Mouse (Mus musculus) spleen, adult 2 months (tissue): ENCODE data around the gene Timm23. TPM values are rescaled to one million over a fixed set of nuclear protein-coding genes. Genes with fewer than 3 reads are reported as not detected.

Experiments used
- DNase-seq, 2 experiments: peaks; one replicate each; pipeline versions ENCODE4 v3.0.0 to v3.0.0-alpha.2; 2012 to 2021; ENCODE audit warnings: low spot score in 2 of 2, low read depth in 1 of 2
- H3K27ac ChIP-seq: fragments of 200-500 bp; 2 replicates; pipeline ENCODE4 v1.5.1; 2012; ENCODE audit warnings: low read length, inconsistent platforms; ENCODE audit not compliant: insufficient read depth
- H3K27me3 ChIP-seq: fragments of 200-500 bp; 2 replicates; pipeline ENCODE4 v1.6.1; 2012; ENCODE audit warnings: mild to moderate bottlenecking, moderate library complexity, low read length, inconsistent platforms; ENCODE audit not compliant: control insufficient read depth, insufficient read depth
- H3K36me3 ChIP-seq: fragments of 200-500 bp; 2 replicates; pipeline ENCODE4 v1.6.1; 2012; ENCODE audit warnings: mild to moderate bottlenecking, low read length, inconsistent platforms; ENCODE audit not compliant: control insufficient read depth, insufficient read depth
- H3K4me1 ChIP-seq: fragments of 200-500 bp; 2 replicates; pipeline ENCODE4 v1.6.1; 2011; ENCODE audit warnings: inconsistent platforms; ENCODE audit not compliant: control insufficient read depth, insufficient read depth, insufficient read length
- H3K4me3 ChIP-seq: fragments of 200-500 bp; 2 replicates; pipeline ENCODE4 v1.5.1; 2011; ENCODE audit warnings: mild to moderate bottlenecking, inconsistent platforms; ENCODE audit not compliant: insufficient read depth, insufficient read length; ENCODE audit errors: extremely low read depth
- CTCF ChIP-seq: fragments of 200-500 bp; IDR thresholded peaks from 2 replicates; pipeline ENCODE4 v1.5.1; 2011; ENCODE audit warnings: mild to moderate bottlenecking, inconsistent platforms; ENCODE audit not compliant: insufficient read depth, insufficient read length, insufficient replicate concordance; ENCODE audit errors: extremely low read depth
- POLR2A ChIP-seq: fragments of 200-500 bp; IDR thresholded peaks from 2 replicates; pipeline ENCODE4 v1.6.1; 2011; ENCODE audit warnings: low read depth, low read length, inconsistent platforms
- WGBS: fragments of 180-500 bp; shearing (Covaris S2); methylation state at CpG from one replicate; pipeline ENCODE4 v1.1.7; 2018; 5-methylcytosine and 5-hydroxymethylcytosine counted together
- polyA plus RNA-seq: library from polyadenylated mRNA; depleted of rRNA; stranded (reverse); fragments of >200 nt; gene quantifications from 2 replicates; pipeline ENCODE4 v1.2.3, GENCODE M21; 2012

Timm23 gene
- polyA plus RNA-seq, 1 experiment: 64.2 TPM

DNA sequence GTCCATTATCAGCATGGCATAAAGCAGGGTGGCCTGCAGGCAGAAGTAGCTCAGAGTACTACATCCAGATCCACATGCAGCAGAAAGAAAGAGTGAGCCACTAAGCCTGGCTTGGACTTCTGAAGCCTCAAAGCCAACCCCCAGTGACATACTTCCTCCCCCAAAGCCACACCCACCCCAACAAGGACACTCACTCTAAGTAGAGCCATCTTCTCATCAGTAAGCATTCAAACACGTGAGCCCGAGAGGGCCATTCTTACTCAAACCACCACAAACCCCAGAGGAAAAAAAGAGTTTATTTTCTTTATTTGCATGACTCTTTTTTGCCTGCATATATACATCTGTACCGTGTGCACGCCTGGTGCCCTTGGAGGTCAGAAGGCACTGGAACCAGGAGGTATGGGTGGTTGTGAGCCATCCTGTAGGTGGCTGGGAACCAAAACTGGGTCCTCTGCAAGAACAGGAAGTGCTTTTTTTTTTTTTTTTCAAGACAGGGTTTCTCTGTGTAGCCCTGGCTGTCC, 42.5 kb downstream of the Timm23 start:
- no peaks in the 10 kb centered on the region for H3K36me3 ChIP-seq
- DNase-seq: peak; percentile 18 to 53
- H3K27me3 ChIP-seq: no peaks in the 10 kb centered on the region
- 20% methylated on average over 4 of the region's 4 CpGs for WGBS
- H3K27ac ChIP-seq: peak overlapping the region; percentile 72
- TF ChIP-seq POLR2A: no peak
- TF ChIP-seq CTCF: no peak
- H3K4me1 ChIP-seq: peaks cover 7% of the 10 kb centered on the region; the same call in 1 of the 2 replicates
- peak overlapping the region; percentile 67; the same call in 1 of the 2 replicates for H3K4me3 ChIP-seq

DNA sequence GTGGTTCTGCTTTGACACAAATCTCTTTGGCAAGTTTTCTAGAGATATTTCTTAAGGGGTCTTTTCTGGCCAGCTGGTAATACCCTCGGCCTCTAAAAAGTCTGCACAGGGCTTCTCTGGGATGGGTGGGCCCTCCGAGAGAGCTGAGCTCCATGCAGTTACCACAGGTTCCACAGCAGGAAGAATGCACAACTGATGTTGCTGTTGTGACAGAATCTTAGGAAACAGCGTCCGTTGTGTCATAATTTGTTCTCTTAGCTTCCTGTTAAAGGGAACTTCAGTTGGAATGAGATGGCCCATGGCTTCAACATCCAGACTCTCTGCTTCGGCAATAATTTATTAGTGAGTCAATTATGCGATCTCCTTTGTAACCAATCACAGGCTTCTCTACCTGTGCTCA, 46.9 kb downstream of the Timm23 start:
- Histone ChIP-seq H3K27ac (no peak overlapping the region), H3K27me3 (no peaks in the 10 kb centered on the region), H3K4me1 (no peaks in the 10 kb centered on the region; the same call in 1 of the 2 replicates), H3K36me3 (no peaks in the 10 kb centered on the region), H3K4me3 (no peak overlapping the region)
- TF ChIP-seq CTCF (no peak), POLR2A (no peak)
- WGBS: 93% methylated on average over 6 of the region's 6 CpGs
- DNase-seq: no peak

DNA sequence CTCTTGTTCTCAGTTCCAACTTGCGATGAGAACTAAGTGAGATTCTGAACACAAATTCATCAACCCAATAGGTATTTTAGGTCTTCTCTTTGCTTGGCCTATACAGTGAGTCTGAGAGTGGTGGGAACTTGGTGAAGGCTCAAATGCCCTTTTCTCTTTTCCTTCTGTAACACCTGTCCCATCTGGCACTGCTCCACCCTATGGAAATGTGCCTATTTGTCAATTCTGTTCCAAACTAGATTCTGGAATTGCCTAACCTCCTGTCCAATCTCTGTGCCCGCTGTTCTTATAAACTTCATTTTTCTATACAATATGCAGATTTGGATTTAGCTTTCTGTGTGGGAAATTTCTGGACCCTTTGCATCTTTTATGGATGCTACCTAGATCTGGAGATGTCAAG, 48.5 kb downstream of the Timm23 start:
- Histone ChIP-seq H3K27ac (no peak overlapping the region), H3K4me1 (no peaks in the 10 kb centered on the region), H3K27me3 (no peaks in the 10 kb centered on the region), H3K36me3 (no peaks in the 10 kb centered on the region), H3K4me3 (no peak overlapping the region)
- WGBS: 92% methylated on average over 2 of the region's 2 CpGs
- no peak for DNase-seq
- TF ChIP-seq CTCF (no peak), POLR2A (no peak)

DNA sequence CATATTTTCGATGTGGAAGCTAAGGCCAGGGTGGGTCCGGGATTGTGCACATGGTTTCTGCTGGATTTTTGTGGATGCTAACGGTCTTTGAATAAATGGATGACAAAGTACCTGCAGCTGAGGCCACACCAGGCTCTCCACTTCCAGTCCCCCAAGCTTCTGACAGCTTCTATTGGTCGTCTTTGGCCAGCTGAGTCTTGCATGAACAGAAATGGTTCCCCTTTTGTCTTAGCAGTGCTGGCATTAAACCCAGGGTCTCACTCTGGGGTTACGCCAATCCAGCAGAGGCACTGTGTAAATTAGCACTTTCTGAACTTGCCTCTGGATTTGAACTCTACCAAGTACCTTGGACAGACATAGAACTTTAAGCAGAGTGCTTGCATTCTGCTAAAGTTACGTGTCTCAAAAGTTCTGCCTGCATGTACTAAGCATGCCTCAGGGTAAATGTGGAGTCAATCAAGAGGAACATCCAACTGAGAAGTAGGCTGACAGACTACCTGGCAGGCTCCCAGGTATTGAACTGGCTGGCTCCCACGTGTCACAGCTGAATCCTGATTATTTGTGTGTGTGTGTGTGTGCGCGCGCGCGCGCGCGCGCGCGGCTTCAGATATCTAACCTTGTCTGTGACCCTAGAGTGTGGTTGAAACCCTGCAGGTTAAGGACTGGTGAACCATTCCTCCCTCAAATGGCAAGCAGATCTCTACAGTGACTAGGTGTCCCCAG, 49.3 kb downstream of the Timm23 start:
- Histone ChIP-seq H3K27ac (no peak overlapping the region), H3K4me3 (no peak overlapping the region), H3K27me3 (no peaks in the 10 kb centered on the region), H3K36me3 (no peaks in the 10 kb centered on the region), H3K4me1 (no peaks in the 10 kb centered on the region)
- 85% methylated on average over 18 of the region's 18 CpGs for WGBS
- no peak for TF ChIP-seq CTCF
- no peak for TF ChIP-seq POLR2A
- no peak for DNase-seq

DNA sequence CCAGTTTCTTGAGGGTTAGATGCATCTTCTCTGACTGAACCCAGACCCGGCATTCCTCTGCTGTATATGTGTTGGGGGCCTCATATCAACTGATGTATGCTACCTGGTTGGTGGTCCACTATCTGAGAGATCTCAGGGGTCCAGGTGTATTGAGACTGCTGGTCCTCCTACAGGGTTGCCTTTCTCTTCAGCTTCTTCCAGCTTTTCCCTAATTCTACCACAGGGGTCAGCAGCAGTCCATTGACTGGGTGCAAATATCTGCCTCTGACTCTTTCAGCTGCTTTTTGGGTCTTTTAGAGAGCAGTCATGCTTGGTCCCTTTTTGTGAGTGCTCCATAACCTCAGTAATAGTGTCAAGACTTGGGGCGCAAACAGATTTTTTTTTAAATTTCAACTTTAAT, 50.8 kb downstream of the Timm23 start:
- Histone ChIP-seq H3K4me1 (no peaks in the 10 kb centered on the region), H3K4me3 (no peak overlapping the region), H3K36me3 (no peaks in the 10 kb centered on the region), H3K27ac (no peak overlapping the region), H3K27me3 (no peaks in the 10 kb centered on the region)
- TF ChIP-seq POLR2A: no peak
- no peak for TF ChIP-seq CTCF
- WGBS: 81% methylated on average over 2 of the region's 2 CpGs
- DNase-seq: no peak

- 75% methylated on average over 2 of the region's 2 CpGs for WGBS
- DNase-seq: no peak
- no peaks in the 10 kb centered on the region for H3K4me1 ChIP-seq
- no peak for TF ChIP-seq CTCF
- TF ChIP-seq POLR2A: no peak
- H3K27me3 ChIP-seq: no peaks in the 10 kb centered on the region
- no peak overlapping the region for H3K4me3 ChIP-seq
- H3K27ac ChIP-seq: no peak overlapping the region
- no peaks in the 10 kb centered on the region for H3K36me3 ChIP-seq
These were observed 55.1 kb downstream of the Timm23 start for GRCm38 (mm10) chr14:32146578-32146977.
